Mouse (Mus musculus): ENCODE results near the gene Mbnl1.

GRCm38 (mm10) chr3:60438715-60439114, 33.9 kb upstream of the Mbnl1 start:
- TF ChIP-seq POLR2A (IDR thresholded peaks at IDR 0.05; ENCODE audit: borderline replicate concordance, low read depth, low read length) = no peak
- no peak for TF ChIP-seq CTCF (IDR thresholded peaks at IDR 0.05; ENCODE audit: low read depth, low read length)

All from bone marrow macrophage, adult 2 months (primary cell).